Mouse (Mus musculus): ENCODE data around the gene Zranb1. TPM values are rescaled to one million over a fixed set of nuclear protein-coding genes. Genes with fewer than 3 reads are reported as not detected.

Gene Zranb1
- total RNA-seq, 4 experiments from 2014 or later, result 42.1 to 46.7 (median 44.4) TPM

- no peak for DNase-seq (ENCODE audit: low spot score in 2 of 2)
Observed at GRCm38 (mm10) chr7:132927201-132927600, 3.7 kb upstream of the Zranb1 start.

DNA sequence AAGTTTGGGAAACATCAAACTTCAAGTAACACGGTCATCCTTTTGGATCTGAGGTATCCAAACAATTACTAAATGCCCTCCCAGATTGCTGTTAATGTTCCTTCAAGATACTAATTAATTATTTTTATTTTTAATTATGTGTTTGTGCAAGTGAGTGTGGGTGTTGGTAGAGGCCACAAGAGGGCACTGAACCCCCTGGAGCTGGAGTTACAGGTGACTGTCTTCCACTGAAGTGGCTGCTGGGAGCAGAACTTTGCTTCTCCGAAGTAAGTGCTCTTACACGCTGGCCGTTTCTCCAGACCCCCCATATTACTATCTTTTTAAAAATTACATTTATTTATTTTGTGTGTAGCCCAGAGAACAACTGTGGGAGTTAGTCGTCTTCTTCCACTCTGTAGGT, 887 bp upstream of the Zranb1 start:
- DNase-seq (ENCODE audit: low spot score in 2 of 2), result no peak

- peak in 1 of 2 experiments; percentile 13 for DNase-seq (ENCODE audit: low spot score in 2 of 2)
Observed at GRCm38 (mm10) chr7:132931560-132932351, 814 bp downstream of the Zranb1 start.

- DNase-seq (ENCODE audit: low spot score in 2 of 2), result no peak
Observed at GRCm38 (mm10) chr7:132933331-132933730, 2.4 kb downstream of the Zranb1 start.

- DNase-seq (ENCODE audit: low spot score in 2 of 2), result no peak
Observed at GRCm38 (mm10) chr7:132934743-132935142, 3.8 kb downstream of the Zranb1 start.

DNA sequence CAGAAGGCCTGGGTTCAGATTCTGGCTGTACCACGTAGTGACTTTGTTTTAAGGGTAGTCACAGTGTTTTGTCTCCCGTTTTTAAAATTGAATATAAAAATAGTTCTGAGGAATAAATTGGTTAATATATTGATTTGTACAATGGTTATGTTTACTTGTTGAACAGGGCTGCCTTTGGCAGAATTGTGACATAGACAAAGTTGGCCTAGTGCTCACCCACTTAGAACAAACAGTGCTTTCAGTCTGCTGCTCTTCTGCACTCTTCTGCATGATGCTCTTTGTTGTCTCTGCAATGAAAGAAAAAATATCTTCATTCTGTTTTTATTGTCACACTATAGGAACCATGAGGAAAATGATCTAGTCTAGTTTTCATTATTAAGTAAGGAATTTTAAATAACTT, 8.2 kb downstream of the Zranb1 start:
- no peak for DNase-seq (ENCODE audit: low spot score in 2 of 2)

- DNase-seq (ENCODE audit: low spot score in 2 of 2), result no peak
Observed at GRCm38 (mm10) chr7:132940569-132940968, 9.6 kb downstream of the Zranb1 start.

DNA sequence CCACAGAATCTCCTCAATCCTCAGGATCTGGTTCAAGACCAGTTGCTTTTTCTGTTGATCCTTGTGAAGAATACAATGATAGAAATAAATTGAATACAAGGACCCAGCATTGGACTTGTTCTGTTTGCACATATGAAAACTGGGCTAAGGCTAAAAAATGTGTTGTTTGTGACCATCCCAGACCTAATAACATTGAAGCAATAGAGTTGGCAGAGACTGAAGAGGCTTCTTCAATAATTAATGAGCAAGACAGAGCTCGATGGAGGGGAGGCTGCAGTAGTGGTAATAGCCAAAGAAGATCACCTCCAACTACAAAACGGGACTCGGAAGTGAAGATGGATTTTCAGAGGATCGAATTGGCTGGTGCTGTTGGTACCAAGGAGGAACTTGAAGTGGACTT, 19.0 kb downstream of the Zranb1 start:
- DNase-seq (ENCODE audit: low spot score in 2 of 2), result no peak

- DNase-seq (ENCODE audit: low spot score in 2 of 2), result no peak
Observed at GRCm38 (mm10) chr7:132950613-132951012, 19.7 kb downstream of the Zranb1 start.

DNA sequence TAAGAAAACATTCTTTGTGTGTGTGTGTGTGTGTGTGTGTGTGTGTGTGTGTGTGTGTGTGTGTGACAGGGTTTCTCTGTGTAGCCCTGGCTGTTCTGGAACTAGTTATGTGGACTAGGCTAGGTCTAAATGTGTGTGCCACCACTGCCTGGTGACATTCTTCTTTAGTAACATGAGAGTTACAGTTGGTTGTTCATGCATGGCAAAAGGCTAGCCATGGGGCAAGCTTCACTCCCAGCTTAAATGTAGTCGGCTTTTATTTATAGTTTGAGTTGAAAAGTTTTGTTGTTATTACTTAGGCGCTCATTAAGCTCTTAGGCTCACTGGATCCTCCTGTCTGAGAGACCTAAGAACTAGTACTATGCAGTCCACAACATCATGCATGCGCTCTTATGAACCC, 33.5 kb downstream of the Zranb1 start:
- DNase-seq (ENCODE audit: low spot score in 2 of 2), result no peak

DNA sequence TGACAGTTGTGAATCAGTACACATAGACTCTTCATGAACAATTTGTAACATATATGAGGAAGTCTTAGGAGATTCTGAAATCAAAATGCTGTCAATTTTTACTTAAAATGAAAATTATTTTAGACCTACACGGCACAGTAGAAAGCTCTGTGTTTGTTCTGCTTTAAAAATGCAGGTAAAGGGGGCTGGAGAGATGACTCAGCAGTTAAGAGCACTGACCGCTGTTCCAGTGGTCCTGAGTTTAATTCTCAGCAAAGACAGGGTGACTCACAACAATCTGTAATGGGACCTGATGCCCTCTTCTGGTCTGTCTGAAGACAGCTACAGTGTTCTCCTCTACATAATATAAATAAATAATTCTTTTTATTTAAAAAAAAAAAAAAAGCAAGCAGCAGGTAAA, 34.8 kb downstream of the Zranb1 start:
- DNase-seq (ENCODE audit: low spot score in 2 of 2), result no peak

DNA sequence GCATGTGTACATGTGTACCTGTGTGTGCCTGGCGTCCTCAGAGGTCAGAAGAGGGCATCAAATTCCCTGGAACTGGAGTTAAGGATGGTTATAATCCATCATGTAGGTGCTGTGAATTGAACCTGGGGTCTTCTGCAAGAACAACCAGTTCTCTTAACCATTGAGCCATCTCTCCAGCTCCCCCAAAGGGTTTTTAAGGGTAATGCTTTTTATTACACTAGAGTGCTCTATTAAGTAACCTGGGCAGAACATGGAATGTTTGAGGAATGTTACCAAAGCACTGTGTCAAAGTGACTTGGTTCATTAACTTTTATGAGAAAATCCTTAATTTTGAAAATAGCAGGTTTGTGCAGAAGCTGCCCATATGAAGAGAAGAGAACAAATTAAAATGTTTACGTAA, 41.1 kb downstream of the Zranb1 start:
- DNase-seq (ENCODE audit: low spot score in 2 of 2), result no peak

GRCm38 (mm10) chr7:132976079-132976478, 45.1 kb downstream of the Zranb1 start:
- DNase-seq (ENCODE audit: low spot score in 2 of 2), result no peak

- no peak for DNase-seq (ENCODE audit: low spot score in 2 of 2)
Observed at GRCm38 (mm10) chr7:132977981-132978380, 47.0 kb downstream of the Zranb1 start.

GRCm38 (mm10) chr7:132982639-132983038, 51.7 kb downstream of the Zranb1 start:
- no peak for DNase-seq (ENCODE audit: low spot score in 2 of 2)

DNA sequence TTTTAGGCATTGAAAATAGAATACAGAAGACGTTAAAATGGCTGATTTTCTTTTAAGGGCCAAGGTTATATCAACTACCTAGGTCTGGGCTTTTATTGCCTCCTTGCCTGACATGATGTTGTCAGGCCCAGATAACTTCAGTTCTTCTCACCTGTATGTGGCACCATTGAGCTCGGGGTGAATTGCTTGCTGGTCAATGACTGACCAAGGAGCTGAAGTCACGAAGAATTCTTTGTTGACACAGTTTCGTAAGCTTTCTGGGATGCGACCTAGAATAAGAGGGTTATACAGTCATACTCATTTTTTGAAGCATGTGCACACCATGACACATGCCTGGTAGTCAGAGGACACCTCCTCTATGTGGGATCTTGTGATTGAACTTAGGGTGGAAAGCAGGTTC, 58.9 kb downstream of the Zranb1 start:
- DNase-seq (ENCODE audit: low spot score in 2 of 2), result no peak

- DNase-seq (ENCODE audit: low spot score in 2 of 2), result no peak
Observed at GRCm38 (mm10) chr7:132991240-132991900, 60.4 kb downstream of the Zranb1 start.

GRCm38 (mm10) chr7:132992967-132993615, 62.1 kb downstream of the Zranb1 start:
- no peak for DNase-seq (ENCODE audit: low spot score in 2 of 2)

DNA sequence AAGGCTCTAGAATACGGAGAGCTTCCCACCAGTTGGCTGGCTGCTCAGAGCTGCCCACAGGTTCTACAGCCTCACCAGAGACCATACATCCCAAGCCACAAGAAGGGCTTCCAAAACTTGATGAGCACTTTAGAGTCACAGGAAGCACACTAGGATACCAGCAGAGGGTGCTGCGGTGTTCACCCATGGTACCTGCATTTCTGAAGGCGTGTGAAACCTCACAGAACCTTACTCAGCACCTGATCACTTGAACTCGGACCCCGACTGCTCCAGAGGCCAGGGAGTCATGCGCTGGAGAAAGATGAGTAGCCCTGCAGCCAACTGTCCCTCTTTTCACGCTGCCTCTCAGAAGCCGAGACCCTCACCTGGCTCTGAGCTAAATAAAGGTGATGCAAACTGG, 63.2 kb downstream of the Zranb1 start:
- no peak for DNase-seq (ENCODE audit: low spot score in 2 of 2)

GRCm38 (mm10) chr7:132994628-132995191, 63.8 kb downstream of the Zranb1 start:
- DNase-seq (ENCODE audit: low spot score in 2 of 2), result no peak

GRCm38 (mm10) chr7:132996391-132996790, 65.4 kb downstream of the Zranb1 start:
- peak in 1 of 2 experiments; percentile 40 for DNase-seq (ENCODE audit: low spot score in 2 of 2)

DNA sequence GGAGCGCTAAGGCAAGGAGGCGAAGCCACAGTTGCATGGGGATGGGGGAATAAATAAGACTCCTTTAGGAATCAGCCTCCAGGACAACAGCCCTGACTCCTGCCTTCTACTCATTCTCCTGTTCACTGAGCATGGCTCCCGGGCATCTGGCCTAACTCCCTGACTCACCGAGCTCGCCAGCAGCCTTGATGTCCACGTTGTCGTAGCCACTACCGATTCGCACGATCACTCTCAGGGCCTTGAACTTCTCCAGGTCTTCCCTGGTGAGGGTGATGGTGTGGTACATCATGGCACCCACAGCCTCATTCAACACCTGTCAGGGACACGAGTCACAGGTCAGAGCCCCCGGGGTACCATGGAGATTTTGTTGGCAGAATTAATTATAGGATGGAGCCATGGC, 67.7 kb downstream of the Zranb1 start:
- no peak for DNase-seq (ENCODE audit: low spot score in 2 of 2)

All from layer of hippocampus, adult 8-10 months (tissue).